In genomic region chr1:135169556-135170224, GRCm38 (mm10) we compare ENCODE assay signal across 10 mouse cellular contexts. TPM values are rescaled to one million over a fixed set of nuclear protein-coding genes. Genes with fewer than 3 reads are reported as not detected.
DNase-seq lines count a peak whose midpoint lies in the region; ATAC-seq and TF ChIP-seq lines count a peak whose summit lies in the region.
"Had no signal": no experiment of that assay in that cellular context is flagged by ENCODE, and none has a peak within 500 bp of the region (broad histone marks: within the 10 kb centered on the region; RNA-seq: fewer than 3 reads in every experiment).

No protein-coding gene starts in this region.

- no peaks in the 10 kb centered on the region; the same call in 1 of the 2 replicates for H3K27me3 ChIP-seq in hindbrain, embryonic 13.5 days
- H3K27me3 ChIP-seq in hindbrain, embryonic 11.5 days (ENCODE audit: control insufficient read depth, insufficient read depth, low read length): no peaks in the 10 kb centered on the region
- H3K27me3 ChIP-seq in E14TG2a.4 (ENCODE audit: insufficient read depth, low read length): 0 out of 2 replicates have a peak, but pooled peaks cover 3% of the 10 kb centered on the region
- no peaks in the 10 kb centered on the region for H3K27me3 ChIP-seq in forebrain, embryonic 11.5 days (ENCODE audit: control insufficient read depth, insufficient read depth, low read length)
- H3K27me3 ChIP-seq: neural tube, embryonic 12.5 days had no signal

- 0 out of 2 replicates have a peak, but pooled peaks cover 4% of the 10 kb centered on the region for H3K4me1 ChIP-seq in hindbrain, embryonic 13.5 days (replicated peaks)
- H3K4me1 ChIP-seq in hindbrain, embryonic 11.5 days (replicated peaks; ENCODE audit: control insufficient read depth, insufficient read depth, low read length): no peaks in the 10 kb centered on the region
- H3K4me1 ChIP-seq in E14TG2a.4 (replicated peaks; ENCODE audit: low read depth, low read length): peaks cover 40% of the 10 kb centered on the region
- no peaks in the 10 kb centered on the region for H3K4me1 ChIP-seq in forebrain, embryonic 11.5 days (replicated peaks; ENCODE audit: control insufficient read depth, insufficient read depth, low read length)
- H3K4me1 ChIP-seq: neural tube, embryonic 12.5 days had no signal

- no peaks in the 10 kb centered on the region for H3K9me3 ChIP-seq in hindbrain, embryonic 13.5 days
- H3K9me3 ChIP-seq in hindbrain, embryonic 11.5 days (ENCODE audit: control insufficient read depth, low read length): no peaks in the 10 kb centered on the region
- H3K9me3 ChIP-seq in E14TG2a.4 (ENCODE audit: low read length): no peaks in the 10 kb centered on the region
- no peaks in the 10 kb centered on the region for H3K9me3 ChIP-seq in forebrain, embryonic 11.5 days (ENCODE audit: control insufficient read depth, low read length)
- H3K9me3 ChIP-seq: neural tube, embryonic 12.5 days had no signal

- WGBS in hindbrain, embryonic 13.5 days: 64% methylated on average over 12 of the region's 12 CpGs
- WGBS in hindbrain, embryonic 11.5 days: 65% methylated on average over 12 of the region's 12 CpGs
- 65% methylated on average over 12 of the region's 12 CpGs for WGBS in forebrain, embryonic 11.5 days

- no peak overlapping the region for H3K4me3 ChIP-seq in hindbrain, embryonic 13.5 days
- no peak overlapping the region for H3K4me3 ChIP-seq in hindbrain, embryonic 11.5 days (ENCODE audit: low read depth, low read length)
- H3K4me3 ChIP-seq in E14TG2a.4 (replicated peaks; ENCODE audit: low read length): 0 out of 2 replicates have a peak overlapping the region, but pooled peaks have one; percentile 0
- H3K4me3 ChIP-seq in forebrain, embryonic 11.5 days (ENCODE audit: low read depth, low read length): no peak overlapping the region
- H3K4me3 ChIP-seq: neural tube, embryonic 12.5 days had no signal

- no peak overlapping the region for H3K9ac ChIP-seq in hindbrain, embryonic 13.5 days
- no peak overlapping the region for H3K9ac ChIP-seq in hindbrain, embryonic 11.5 days (ENCODE audit: low read depth, low read length)
- no peak overlapping the region for H3K9ac ChIP-seq in forebrain, embryonic 11.5 days (ENCODE audit: low read length)
- H3K9ac ChIP-seq: neural tube, embryonic 12.5 days had no signal

- no peak for DNase-seq in hindbrain, embryonic 11.5 days (ENCODE audit: low spot score)
- DNase-seq in adrenal gland, postnatal 10 days: peak; percentile 49
- DNase-seq in kidney, postnatal 10 days: peak; percentile 67
- DNase-seq in urinary bladder, adult 18-20 months (ENCODE audit: low spot score in 2 of 2): no peak
- no peak for DNase-seq in forebrain, embryonic 11.5 days (ENCODE audit: low spot score)
- DNase-seq in left cerebral cortex, adult 18-20 months (ENCODE audit: low spot score in 2 of 2): no peak
- DNase-seq: embryo, embryonic 11 days had no signal

- no peak overlapping the region for H3K4me2 ChIP-seq in hindbrain, embryonic 13.5 days
- no peak overlapping the region for H3K4me2 ChIP-seq in hindbrain, embryonic 11.5 days (replicated peaks; ENCODE audit: low read depth, low read length)
- H3K4me2 ChIP-seq in forebrain, embryonic 11.5 days (ENCODE audit: low read depth, low read length, severe bottlenecking): no peak overlapping the region
- H3K4me2 ChIP-seq: neural tube, embryonic 12.5 days had no signal

- no peak for ATAC-seq in hindbrain, embryonic 13.5 days (ENCODE audit: low FRiP score)
- ATAC-seq in hindbrain, embryonic 11.5 days (ENCODE audit: low FRiP score): no peak
- no peak for ATAC-seq in forebrain, embryonic 11.5 days (replicated peaks; ENCODE audit: low FRiP score)

- H3K27ac ChIP-seq in hindbrain, embryonic 13.5 days: 0 out of 2 replicates have a peak overlapping the region, but pooled peaks have one; percentile 15
- no peak overlapping the region for H3K27ac ChIP-seq in hindbrain, embryonic 11.5 days (ENCODE audit: low read depth, low read length)
- no peak overlapping the region for H3K27ac ChIP-seq in forebrain, embryonic 11.5 days (ENCODE audit: low read depth, low read length)
- H3K27ac ChIP-seq: neural tube, embryonic 12.5 days had no signal

- no peaks in the 10 kb centered on the region for H3K36me3 ChIP-seq in hindbrain, embryonic 13.5 days
- H3K36me3 ChIP-seq in hindbrain, embryonic 11.5 days (ENCODE audit: control insufficient read depth, insufficient read depth, low read length): no peaks in the 10 kb centered on the region
- no peaks in the 10 kb centered on the region for H3K36me3 ChIP-seq in E14TG2a.4 (ENCODE audit: insufficient read depth, low read length)
- H3K36me3 ChIP-seq in forebrain, embryonic 11.5 days (ENCODE audit: control insufficient read depth, insufficient read depth, low read length): no peaks in the 10 kb centered on the region
- H3K36me3 ChIP-seq: neural tube, embryonic 12.5 days had no signal

- TF ChIP-seq CTCF in E14TG2a.4 (conservative IDR thresholded peaks at IDR 0.05; ENCODE audit: low read length): no peak

RNA-seq across cellular contexts. Expression of gene Gpr37l1, which starts 2.2 kb away (rescaled TPM):
- polyA plus RNA-seq in hindbrain, embryonic 13.5 days (2015; fragmentation: Nextera tagmentation; extraction: Ambion mirVana): 0.35 and 0.41 TPM in 2 replicates
- polyA plus RNA-seq in hindbrain, embryonic 11.5 days (2014; fragmentation: Nextera tagmentation; extraction: Ambion mirVana): not detected in 2 replicates
- 1 to 10 TPM; 1.3 to 2.8 TPM for total RNA-seq in adrenal gland, postnatal 10 days (2021)
- not detected in 2 replicates for polyA plus RNA-seq in forebrain, embryonic 11.5 days (2014; fragmentation: Nextera tagmentation; extraction: Ambion mirVana)
- 100 to 1,000 TPM; 160 to 178 TPM for total RNA-seq in left cerebral cortex, adult 18-20 months (2021)

RNA-seq across cellular contexts. Expression of gene Arl8a, which starts 23.1 kb away (rescaled TPM):
- 284 and 285 TPM in 2 replicates for polyA plus RNA-seq in hindbrain, embryonic 13.5 days (2015; fragmentation: Nextera tagmentation; extraction: Ambion mirVana)
- polyA plus RNA-seq in hindbrain, embryonic 11.5 days (2014; fragmentation: Nextera tagmentation; extraction: Ambion mirVana): 84.5 and 84.6 TPM in 2 replicates
- 10 to 100 TPM; 49.2 to 57.7 TPM for total RNA-seq in adrenal gland, postnatal 10 days (2021)
- polyA plus RNA-seq in forebrain, embryonic 11.5 days (2014; fragmentation: Nextera tagmentation; extraction: Ambion mirVana): 67.9 and 73.5 TPM in 2 replicates
- total RNA-seq in left cerebral cortex, adult 18-20 months (2021): 100 to 1,000 TPM; 264 to 266 TPM

RNA-seq across cellular contexts. Expression of gene Ptpn7, which starts 37.2 kb away (rescaled TPM):
- 0.62 and 0.88 TPM in 2 replicates for polyA plus RNA-seq in hindbrain, embryonic 13.5 days (2015; fragmentation: Nextera tagmentation; extraction: Ambion mirVana)
- polyA plus RNA-seq in hindbrain, embryonic 11.5 days (2014; fragmentation: Nextera tagmentation; extraction: Ambion mirVana): 1.3 and 2.1 TPM in 2 replicates
- total RNA-seq in adrenal gland, postnatal 10 days (2021): 1 to 10 TPM; 1.8 to 2.5 TPM
- 1.8 TPM in 2 replicates for polyA plus RNA-seq in forebrain, embryonic 11.5 days (2014; fragmentation: Nextera tagmentation; extraction: Ambion mirVana)
- total RNA-seq in left cerebral cortex, adult 18-20 months (2021): under 1 TPM; 0.45 to 0.91 TPM

Comparison
In these comparisons a context has a peak if more than half of its experiments do, and no peak if none do; other contexts are left out.
1. DNase-seq: peak in adrenal gland, postnatal 10 days (single experiment) and kidney, postnatal 10 days (single experiment); none in hindbrain, embryonic 11.5 days (single experiment), urinary bladder, adult 18-20 months (0 of 2), forebrain, embryonic 11.5 days (single experiment) and left cerebral cortex, adult 18-20 months (0 of 2).